Comparison of ENCODE assay signal across 28 mouse cellular contexts in the genomic region with DNA sequence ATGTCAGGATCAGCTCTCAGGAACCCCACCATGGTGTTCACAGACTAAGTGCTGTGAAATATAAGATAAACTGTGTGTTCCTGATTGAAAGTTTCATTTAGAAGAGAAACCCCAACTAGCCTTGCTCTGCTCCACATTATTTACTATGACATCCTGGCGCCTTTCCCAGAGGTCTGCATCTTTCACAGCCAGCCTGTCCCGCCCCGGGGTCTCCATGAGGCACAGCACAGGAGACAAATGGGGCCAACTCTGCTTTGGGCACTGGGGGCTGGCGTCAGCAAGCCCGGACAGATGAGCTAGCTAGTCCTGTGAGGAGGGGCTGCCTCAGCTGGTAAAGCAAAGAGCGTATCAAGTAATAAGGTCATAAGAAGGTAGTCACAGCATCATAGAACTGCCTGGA. TPM values are rescaled to one million over a fixed set of nuclear protein-coding genes. Genes with fewer than 3 reads are reported as not detected.
A peak's percentile ranks its signal among the peaks of the same experiment; 100 is the strongest.
DNase-seq lines count a peak whose midpoint lies in the region; ATAC-seq and TF ChIP-seq lines count a peak whose summit lies in the region.
"Had no signal": no experiment of that assay in that cellular context is flagged by ENCODE, and none has a peak within 500 bp of the region (broad histone marks: within the 10 kb centered on the region; RNA-seq: fewer than 3 reads in every experiment).

No protein-coding gene starts in this region.

- 31% methylated on average over 6 of the region's 6 CpGs for WGBS in kidney, postnatal 0 days
- 42% methylated on average over 6 of the region's 6 CpGs for WGBS in lung, embryonic 16.5 days
- 48% methylated on average over 6 of the region's 6 CpGs for WGBS in neural tube, embryonic 14.5 days
- WGBS in heart, embryonic 10.5 days, result 76% methylated on average over 6 of the region's 6 CpGs

- H3K9ac ChIP-seq in kidney, postnatal 0 days (ENCODE audit: low read depth, low read length), result no peak overlapping the region
- no peak overlapping the region for H3K9ac ChIP-seq in lung, embryonic 16.5 days (ENCODE audit: low read length)
- no peak overlapping the region for H3K9ac ChIP-seq in neural tube, embryonic 14.5 days (replicated peaks; ENCODE audit: low read depth, low read length)
- H3K9ac ChIP-seq: embryonic facial prominence, embryonic 15.5 days; forebrain, embryonic 12.5 days; forebrain, postnatal 0 days; heart, embryonic 15.5 days; limb, embryonic 13.5 days; midbrain, embryonic 15.5 days; neural tube, embryonic 12.5 days; stomach, embryonic 15.5 days had no signal

- no peak for ATAC-seq in kidney, postnatal 0 days (replicated peaks; ENCODE audit: low FRiP score, low read depth)
- peak; percentile 49 for ATAC-seq in lung, embryonic 16.5 days (ENCODE audit: low read depth)
- ATAC-seq in neural tube, embryonic 14.5 days (ENCODE audit: low read depth), result peak; percentile 79
- ATAC-seq: forebrain, postnatal 0 days; inflammation-experienced regulatory T-cells, adult 6 months; midbrain, embryonic 15.5 days had no signal

- no peak overlapping the region for H3K4me3 ChIP-seq in kidney, postnatal 0 days (replicated peaks; ENCODE audit: low read depth, low read length)
- H3K4me3 ChIP-seq in lung, embryonic 16.5 days (ENCODE audit: low read length), result no peak overlapping the region
- no peak overlapping the region for H3K4me3 ChIP-seq in neural tube, embryonic 14.5 days (ENCODE audit: low read depth, low read length)
- H3K4me3 ChIP-seq in heart, embryonic 10.5 days, result no peak overlapping the region
- H3K4me3 ChIP-seq: embryonic facial prominence, embryonic 15.5 days; forebrain, embryonic 12.5 days; heart, embryonic 15.5 days; limb, embryonic 13.5 days; midbrain, embryonic 15.5 days; neural tube, embryonic 12.5 days; stomach, embryonic 15.5 days had no signal

- H3K9me3 ChIP-seq in kidney, postnatal 0 days (replicated peaks; ENCODE audit: low read length), result no peaks in the 10 kb centered on the region
- H3K9me3 ChIP-seq in lung, embryonic 16.5 days (ENCODE audit: control insufficient read depth, low read length), result no peaks in the 10 kb centered on the region
- H3K9me3 ChIP-seq in neural tube, embryonic 14.5 days (ENCODE audit: control insufficient read depth, low read length), result no peaks in the 10 kb centered on the region
- no peaks in the 10 kb centered on the region for H3K9me3 ChIP-seq in heart, embryonic 10.5 days
- H3K9me3 ChIP-seq: embryonic facial prominence, embryonic 15.5 days; forebrain, embryonic 12.5 days; heart, embryonic 15.5 days; limb, embryonic 13.5 days; midbrain, embryonic 15.5 days; neural tube, embryonic 12.5 days; stomach, embryonic 15.5 days had no signal

- H3K27me3 ChIP-seq in kidney, postnatal 0 days (ENCODE audit: insufficient read depth, low read length), result no peaks in the 10 kb centered on the region
- peaks cover 3% of the 10 kb centered on the region for H3K27me3 ChIP-seq in lung, embryonic 16.5 days (ENCODE audit: control insufficient read depth, insufficient read depth, low read depth, low read length)
- H3K27me3 ChIP-seq in neural tube, embryonic 14.5 days (ENCODE audit: control insufficient read depth, insufficient read depth, low read length), result no peaks in the 10 kb centered on the region; the same call in 1 of the 2 replicates
- peaks cover 18% of the 10 kb centered on the region; the same call in 1 of the 2 replicates for H3K27me3 ChIP-seq in heart, embryonic 10.5 days (ENCODE audit: insufficient read depth, poor library complexity, severe bottlenecking)
- H3K27me3 ChIP-seq: midbrain, embryonic 15.5 days; stomach, embryonic 15.5 days had no signal

- DNase-seq in cerebellum, postnatal 10 days, result peak; percentile 16 to 33
- no peak for DNase-seq in cerebellum, adult 11-12 months
- DNase-seq in kidney, postnatal 0 days (ENCODE audit: low spot score), result peak; percentile 9
- DNase-seq in kidney, adult 8-10 months, result no peak
- DNase-seq in lung, adult 18-20 months, result no peak
- DNase-seq in heart, embryonic 10.5 days (ENCODE audit: low spot score), result no peak
- DNase-seq: adrenal gland, adult 8-10 months; cerebellum, adult 9-10 months; embryo, embryonic 11 days; forebrain, postnatal 0 days; kidney, adult 11 months; kidney, postnatal 14 days; lung, postnatal 10 days; retina, postnatal 1 day; right cerebral cortex, postnatal 14 days; thymus, adult 18-20 months; thymus, postnatal 36 days had no signal

- H3K36me3 ChIP-seq in kidney, postnatal 0 days (ENCODE audit: insufficient read depth, low read length), result no peaks in the 10 kb centered on the region
- no peaks in the 10 kb centered on the region for H3K36me3 ChIP-seq in lung, embryonic 16.5 days (ENCODE audit: control insufficient read depth, insufficient read depth, low read length)
- no peaks in the 10 kb centered on the region for H3K36me3 ChIP-seq in neural tube, embryonic 14.5 days (ENCODE audit: control insufficient read depth, insufficient read depth, low read length)
- no peaks in the 10 kb centered on the region for H3K36me3 ChIP-seq in heart, embryonic 10.5 days
- H3K36me3 ChIP-seq: embryonic facial prominence, embryonic 15.5 days; forebrain, embryonic 12.5 days; heart, embryonic 15.5 days; limb, embryonic 13.5 days; midbrain, embryonic 15.5 days; neural tube, embryonic 12.5 days; stomach, embryonic 15.5 days had no signal

- no peak overlapping the region for H3K4me2 ChIP-seq in kidney, postnatal 0 days (ENCODE audit: low read length)
- no peak overlapping the region for H3K4me2 ChIP-seq in lung, embryonic 16.5 days (ENCODE audit: low read depth, low read length)
- H3K4me2 ChIP-seq in neural tube, embryonic 14.5 days (ENCODE audit: low read depth, low read length), result no peak overlapping the region
- H3K4me2 ChIP-seq: embryonic facial prominence, embryonic 15.5 days; forebrain, embryonic 12.5 days; heart, embryonic 15.5 days; limb, embryonic 13.5 days; liver, embryonic 11.5 days; midbrain, embryonic 15.5 days; neural tube, embryonic 12.5 days; stomach, embryonic 15.5 days had no signal

- no peaks in the 10 kb centered on the region for H3K4me1 ChIP-seq in kidney, postnatal 0 days (replicated peaks; ENCODE audit: insufficient read depth, low read length)
- no peaks in the 10 kb centered on the region for H3K4me1 ChIP-seq in lung, embryonic 16.5 days (replicated peaks; ENCODE audit: control insufficient read depth, insufficient read depth, low read length)
- H3K4me1 ChIP-seq in neural tube, embryonic 14.5 days (ENCODE audit: control insufficient read depth, insufficient read depth, low read length), result no peaks in the 10 kb centered on the region
- H3K4me1 ChIP-seq in heart, embryonic 10.5 days, result no peaks in the 10 kb centered on the region
- H3K4me1 ChIP-seq: heart, embryonic 15.5 days; neural tube, embryonic 12.5 days; stomach, embryonic 15.5 days had no signal

- H3K27ac ChIP-seq in kidney, postnatal 0 days, result no peak overlapping the region
- H3K27ac ChIP-seq in lung, embryonic 16.5 days (ENCODE audit: low read length), result no peak overlapping the region
- H3K27ac ChIP-seq in neural tube, embryonic 14.5 days (ENCODE audit: low read depth, low read length), result no peak overlapping the region
- no peak overlapping the region for H3K27ac ChIP-seq in heart, embryonic 10.5 days
- H3K27ac ChIP-seq: embryonic facial prominence, embryonic 15.5 days; forebrain, embryonic 12.5 days; heart, embryonic 15.5 days; limb, embryonic 13.5 days; midbrain, embryonic 15.5 days; neural tube, embryonic 12.5 days; stomach, embryonic 15.5 days had no signal

- TF ChIP-seq CTCF in kidney, postnatal 0 days (IDR thresholded peaks at IDR 0.05; ENCODE audit: low read depth), result no peak

RNA-seq across cellular contexts. Expression of gene Msx1, which starts 41.1 kb away (rescaled TPM):
- polyA plus RNA-seq in kidney, postnatal 0 days (2015; fragmentation: Nextera tagmentation; extraction: Ambion mirVana), result 2.6 and 2.8 TPM in 2 replicates
- 3.3 TPM in 2 replicates for polyA plus RNA-seq in lung, embryonic 16.5 days (2015; fragmentation: Nextera tagmentation; extraction: Ambion mirVana)
- polyA plus RNA-seq in neural tube, embryonic 14.5 days (2014; fragmentation: Nextera tagmentation; extraction: Ambion mirVana), result 11.8 and 12.5 TPM in 2 replicates
- polyA plus RNA-seq in heart, embryonic 10.5 days (2016; fragmentation: Nextera tagmentation; extraction: Ambion mirVana), result 36.6 and 65.2 TPM in 2 replicates
- polyA plus RNA-seq: inflammation-experienced regulatory T-cells, adult 6 months had no signal

Comparison
In these comparisons a context has a peak if more than half of its experiments do, and no peak if none do; other contexts are left out.
1. DNase-seq: peak in cerebellum, postnatal 10 days (2 of 2) and kidney, postnatal 0 days (single experiment); none in cerebellum, adult 11-12 months (single experiment), kidney, adult 8-10 months (0 of 2), lung, adult 18-20 months (0 of 2) and heart, embryonic 10.5 days (single experiment).